ENCODE assay signal across 23 mouse cellular contexts in the genomic region with DNA sequence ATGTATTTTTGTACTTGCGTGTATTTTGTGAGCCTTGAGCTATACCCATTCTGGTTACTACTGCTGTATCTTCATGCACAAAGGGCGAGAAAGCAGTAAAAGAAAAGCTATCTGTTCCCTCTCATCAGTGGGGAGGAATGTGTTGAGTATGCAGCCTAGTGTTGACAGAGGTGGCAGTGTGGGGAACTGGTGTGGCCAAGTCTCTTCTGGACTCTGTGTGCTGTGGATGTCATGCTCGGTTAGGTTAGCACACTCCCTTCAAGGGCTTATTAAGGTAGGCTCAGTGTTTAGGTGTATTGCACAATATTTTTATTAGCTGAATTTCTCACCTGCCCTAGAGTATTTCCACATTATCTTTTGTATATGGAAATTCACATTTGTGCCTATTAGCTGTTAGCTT. TPM values are rescaled to one million over a fixed set of nuclear protein-coding genes. Genes with fewer than 3 reads are reported as not detected.
DNase-seq lines count a peak whose midpoint lies in the region; ATAC-seq and TF ChIP-seq lines count a peak whose summit lies in the region.
"Had no signal": no experiment of that assay in that cellular context is flagged by ENCODE, and none has a peak within 500 bp of the region (broad histone marks: within the 10 kb centered on the region; RNA-seq: fewer than 3 reads in every experiment).

No protein-coding gene starts in this region.

- WGBS in heart, embryonic 16.5 days, result 47% methylated on average over 3 of the region's 3 CpGs

- intact Hi-C loops in heart, postnatal 14 days (cut with DNase I), result no loop called here
- intact Hi-C loops in gastrocnemius, adult 2 months (cut with DNase I), result loop anchor here (10.0 kb wide), 1 partner anchor 1037 kb away; no protein-coding TSS in a partner anchor

- H3K4me1 ChIP-seq in heart, embryonic 16.5 days (ENCODE audit: control insufficient read depth, insufficient read depth, low read length), result no peaks in the 10 kb centered on the region
- H3K4me1 ChIP-seq: forebrain, embryonic 15.5 days; hindbrain, embryonic 10.5 days; limb, embryonic 12.5 days; midbrain, embryonic 12.5 days had no signal

- H3K9me3 ChIP-seq in heart, embryonic 16.5 days (replicated peaks; ENCODE audit: control insufficient read depth, low read length), result no peaks in the 10 kb centered on the region
- H3K9me3 ChIP-seq: forebrain, embryonic 15.5 days; hindbrain, embryonic 10.5 days; limb, embryonic 12.5 days; midbrain, embryonic 12.5 days had no signal

- H3K9ac ChIP-seq in heart, embryonic 16.5 days (ENCODE audit: low read length), result no peak overlapping the region
- H3K9ac ChIP-seq: forebrain, embryonic 15.5 days; limb, embryonic 12.5 days; liver, postnatal 0 days; midbrain, embryonic 12.5 days had no signal

- no peak for TF ChIP-seq CTCF in gastrocnemius, adult 2 months (IDR thresholded peaks at IDR 0.05)

- H3K4me2 ChIP-seq in heart, embryonic 16.5 days (ENCODE audit: low read depth, low read length), result no peak overlapping the region
- H3K4me2 ChIP-seq: forebrain, embryonic 15.5 days; limb, embryonic 12.5 days; liver, embryonic 11.5 days; midbrain, embryonic 12.5 days had no signal

- H3K27ac ChIP-seq in heart, embryonic 16.5 days (ENCODE audit: low read length), result no peak overlapping the region
- H3K27ac ChIP-seq in gastrocnemius, adult 2 months, result no peak overlapping the region
- H3K27ac ChIP-seq: forebrain, embryonic 15.5 days; heart, adult 2 months; hindbrain, embryonic 10.5 days; left cerebral cortex, adult 2 months; limb, embryonic 12.5 days; midbrain, embryonic 12.5 days; stomach, postnatal 0 days had no signal

- H3K27me3 ChIP-seq in heart, embryonic 16.5 days (ENCODE audit: control insufficient read depth, insufficient read depth, low read length), result no peaks in the 10 kb centered on the region
- H3K27me3 ChIP-seq: forebrain, embryonic 15.5 days; limb, embryonic 12.5 days; midbrain, embryonic 12.5 days had no signal

- H3K4me3 ChIP-seq in heart, embryonic 16.5 days (ENCODE audit: low read length), result no peak overlapping the region
- H3K4me3 ChIP-seq in gastrocnemius, adult 2 months, result no peak overlapping the region
- H3K4me3 ChIP-seq: forebrain, embryonic 15.5 days; heart, adult 2 months; hindbrain, embryonic 10.5 days; left cerebral cortex, adult 2 months; limb, embryonic 12.5 days; midbrain, embryonic 12.5 days had no signal

- 0 out of 2 replicates have a peak, but pooled peaks have one; percentile 58 for ATAC-seq in heart, embryonic 16.5 days (replicated peaks; ENCODE audit: extremely low read depth, insufficient read depth, low FRiP score)
- ATAC-seq: forebrain, embryonic 15.5 days; hindbrain, embryonic 16.5 days; liver, postnatal 0 days had no signal

- peaks cover 21% of the 10 kb centered on the region for H3K36me3 ChIP-seq in heart, embryonic 16.5 days (ENCODE audit: control insufficient read depth, insufficient read depth)

- no peak for DNase-seq in heart, postnatal 14 days
- peak; percentile 38 for DNase-seq in testis, postnatal 14 days (ENCODE audit: low spot score)
- no peak for DNase-seq in testis, postnatal 10 days (ENCODE audit: low spot score)
- peak; percentile 23 for DNase-seq in kidney, postnatal 10 days
- DNase-seq in left cerebral cortex, adult 8-10 months (ENCODE audit: low spot score in 2 of 2), result no peak
- DNase-seq in layer of hippocampus, adult 8-10 months (ENCODE audit: low spot score in 2 of 2), result no peak
- no peak for DNase-seq in gastrocnemius, adult 2 months
- DNase-seq: adrenal gland, postnatal 14 days; cerebellum, adult 8-10 months; cerebellum, postnatal 36 days; gastrocnemius, postnatal 25 days; heart, adult 2 months; liver, postnatal 0 days; lung, postnatal 10 days had no signal

RNA-seq across cellular contexts. Expression of a gene that starts 11.5 kb away (rescaled TPM):
- 3.2 and 3.9 TPM in 2 replicates for polyA plus RNA-seq in heart, embryonic 16.5 days (2015; fragmentation: Nextera tagmentation; extraction: Ambion mirVana)
- 10 to 100 TPM; 20.5 to 21.4 TPM for total RNA-seq in heart, postnatal 14 days (2021)
- total RNA-seq in left cerebral cortex, adult 8-10 months (2022), result 10 to 100 TPM; 16.3 to 21.0 (median 19.7) TPM
- 10 to 100 TPM; 10.4 to 12.9 (median 12.0) TPM for total RNA-seq in layer of hippocampus, adult 8-10 months (2022)
- total RNA-seq in gastrocnemius, adult 2 months (2021), result 10 to 100 TPM; 19.7 to 20.5 TPM

RNA-seq across cellular contexts. Expression of a gene that starts 35.8 kb away (rescaled TPM):
- 1.8 and 1.9 TPM in 2 replicates for polyA plus RNA-seq in heart, embryonic 16.5 days (2015; fragmentation: Nextera tagmentation; extraction: Ambion mirVana)
- 1 to 10 TPM; 4.7 to 4.9 TPM for total RNA-seq in heart, postnatal 14 days (2021)
- 1 to 10 TPM; 2.2 to 2.8 (median 2.6) TPM for total RNA-seq in left cerebral cortex, adult 8-10 months (2022)
- total RNA-seq in layer of hippocampus, adult 8-10 months (2022), result 1 to 10 TPM in 2 of 4 experiments, under 1 TPM in 2; 0.87 to 2.5 (median 1.3) TPM
- total RNA-seq in gastrocnemius, adult 2 months (2021), result 1 to 10 TPM; 1.2 to 2.3 TPM

Comparison
In these comparisons a context has a peak if more than half of its experiments do, and no peak if none do; other contexts are left out.
1. DNase-seq: peak in testis, postnatal 14 days (single experiment) and kidney, postnatal 10 days (single experiment); none in heart, postnatal 14 days (0 of 2), testis, postnatal 10 days (single experiment), left cerebral cortex, adult 8-10 months (0 of 2), layer of hippocampus, adult 8-10 months (0 of 2) and gastrocnemius, adult 2 months (single experiment).